Mouse (Mus musculus): ENCODE results near the gene Rap1gap. TPM values are rescaled to one million over a fixed set of nuclear protein-coding genes. Genes with fewer than 3 reads are reported as not detected.

The Rap1gap gene
- total RNA-seq, 2 experiments from 2014 or later: 5.4 to 10.7 TPM

- intact Hi-C loops (cut with DNase I): no loop called here
- DNase-seq: no peak
Measured at GRCm38 (mm10) chr4:137766365-137766764, 101.8 kb downstream of the Rap1gap start.

GRCm38 (mm10) chr4:137768381-137768780 lies 103.9 kb downstream of the Rap1gap start:
- intact Hi-C loops (cut with DNase I): no loop called here
- no peak for DNase-seq

GRCm38 (mm10) chr4:137768831-137769230 lies 104.3 kb downstream of the Rap1gap start:
- DNase-seq: no peak
- intact Hi-C loops (cut with DNase I): no loop called here

GRCm38 (mm10) chr4:137769635-137770034 lies 105.1 kb downstream of the Rap1gap start:
- DNase-seq: peak; percentile 36 to 51
- intact Hi-C loops (cut with DNase I): no loop called here

GRCm38 (mm10) chr4:137770901-137771612 lies 106.5 kb downstream of the Rap1gap start:
- intact Hi-C loops (cut with DNase I): no loop called here
- peak; percentile 45 to 52 for DNase-seq

- no peak for DNase-seq
- intact Hi-C loops (cut with DNase I): no loop called here
Measured at GRCm38 (mm10) chr4:137771749-137772148, 107.2 kb downstream of the Rap1gap start.

- intact Hi-C loops (cut with DNase I): no loop called here
- no peak for DNase-seq
Measured at GRCm38 (mm10) chr4:137772438-137773056, 108.0 kb downstream of the Rap1gap start.

- intact Hi-C loops (cut with DNase I): no loop called here
Measured at GRCm38 (mm10) chr4:137773369-137773899, 108.9 kb downstream of the Rap1gap start.

GRCm38 (mm10) chr4:137774013-137774412 lies 109.5 kb downstream of the Rap1gap start:
- intact Hi-C loops (cut with DNase I): no loop called here
- DNase-seq: no peak

More at GRCm38 (mm10) chr4:137773369-137773899, 108.9 kb downstream of the Rap1gap start:
- no peak for DNase-seq

- intact Hi-C loops (cut with DNase I): no loop called here
- no peak for DNase-seq
Measured at GRCm38 (mm10) chr4:137774505-137774904, 110.0 kb downstream of the Rap1gap start.

- intact Hi-C loops (cut with DNase I): no loop called here
- no peak for DNase-seq
Measured at GRCm38 (mm10) chr4:137777866-137778265, 113.3 kb downstream of the Rap1gap start.

GRCm38 (mm10) chr4:137778397-137779184 lies 114.1 kb downstream of the Rap1gap start:
- no peak for DNase-seq
- intact Hi-C loops (cut with DNase I): no loop called here

Other genes with a start within 250 kb of the Rap1gap start
- not detected for gene Cela3b, start 234.2 kb upstream of the Rap1gap start, total RNA-seq (2021)
- gene 1700013G24Rik, start 211.4 kb upstream of the Rap1gap start, total RNA-seq (2021): not detected
- 10 to 100 TPM; 84.4 to 94.7 TPM for gene Hspg2, start 196.0 kb upstream of the Rap1gap start, total RNA-seq (2021)
- gene Ldlrad2, start 90.2 kb upstream of the Rap1gap start, total RNA-seq (2021): not detected
- 10 to 100 TPM; 23.3 to 25.9 TPM for gene Usp48, start 71.0 kb upstream of the Rap1gap start, total RNA-seq (2021)
- 10 to 100 TPM; 14.1 to 15.9 TPM for gene Alpl, start 131.7 kb downstream of the Rap1gap start, total RNA-seq (2021)
- 10 to 100 TPM; 57.9 to 67.9 TPM for gene Ece1, start 197.5 kb downstream of the Rap1gap start, total RNA-seq (2021)